Mouse (Mus musculus): ENCODE data around the gene Gp1ba. TPM values are rescaled to one million over a fixed set of nuclear protein-coding genes. Genes with fewer than 3 reads are reported as not detected.

Gp1ba gene
- total RNA-seq, 2 experiments from 2014 or later: not detected

GRCm38 (mm10) chr11:70668771-70669505 is 30.0 kb downstream of the Gp1ba start, which contains the start of gene Spag7:
Spag7 (minus strand) TSS chr11:70669416.
- DNase-seq (ENCODE audit: low spot score in 2 of 2): peak; percentile 95 to 98

- DNase-seq (ENCODE audit: low spot score in 2 of 2): peak; percentile 41 to 48
Observed at GRCm38 (mm10) chr11:70669582-70670345, 30.8 kb downstream of the Gp1ba start.

GRCm38 (mm10) chr11:70670483-70670882 is 31.6 kb downstream of the Gp1ba start:
- peak in 1 of 2 experiments; percentile 20 for DNase-seq (ENCODE audit: low spot score in 2 of 2)

GRCm38 (mm10) chr11:70671333-70672047 is 32.6 kb downstream of the Gp1ba start:
- DNase-seq (ENCODE audit: low spot score in 2 of 2): no peak

- DNase-seq (ENCODE audit: low spot score in 2 of 2): no peak
Observed at GRCm38 (mm10) chr11:70674014-70674413, 35.1 kb downstream of the Gp1ba start.

- no peak for DNase-seq (ENCODE audit: low spot score in 2 of 2)
Observed at GRCm38 (mm10) chr11:70674501-70674900, 35.6 kb downstream of the Gp1ba start.

GRCm38 (mm10) chr11:70678092-70678491 is 39.2 kb downstream of the Gp1ba start:
- DNase-seq (ENCODE audit: low spot score in 2 of 2): no peak

GRCm38 (mm10) chr11:70678576-70678975 is 39.7 kb downstream of the Gp1ba start:
- DNase-seq (ENCODE audit: low spot score in 2 of 2): no peak

GRCm38 (mm10) chr11:70679361-70679760 is 40.4 kb downstream of the Gp1ba start:
- DNase-seq (ENCODE audit: low spot score in 2 of 2): no peak

- DNase-seq (ENCODE audit: low spot score in 2 of 2): no peak
Observed at GRCm38 (mm10) chr11:70679894-70680293, 41.0 kb downstream of the Gp1ba start.

GRCm38 (mm10) chr11:70681170-70681569 is 42.2 kb downstream of the Gp1ba start:
- no peak for DNase-seq (ENCODE audit: low spot score in 2 of 2)

- DNase-seq (ENCODE audit: low spot score in 2 of 2): no peak
Observed at GRCm38 (mm10) chr11:70681897-70682581, 43.1 kb downstream of the Gp1ba start.

GRCm38 (mm10) chr11:70683640-70684039 is 44.7 kb downstream of the Gp1ba start:
- DNase-seq (ENCODE audit: low spot score in 2 of 2): no peak

- peak; percentile 71 to 82 for DNase-seq (ENCODE audit: low spot score in 2 of 2)
Observed at GRCm38 (mm10) chr11:70686901-70687566, 48.1 kb downstream of the Gp1ba start.

- peak; percentile 86 to 88 for DNase-seq (ENCODE audit: low spot score in 2 of 2)
Observed at GRCm38 (mm10) chr11:70687601-70688199, 48.8 kb downstream of the Gp1ba start, which contains the start of gene Camta2. Camta2 (minus strand) TSS chr11:70688105.

GRCm38 (mm10) chr11:70688372-70688771 is 49.5 kb downstream of the Gp1ba start:
- DNase-seq (ENCODE audit: low spot score in 2 of 2): no peak

GRCm38 (mm10) chr11:70689578-70689977 is 50.7 kb downstream of the Gp1ba start:
- no peak for DNase-seq (ENCODE audit: low spot score in 2 of 2)

All from left cerebral cortex, adult 18-20 months (tissue).